Mouse (Mus musculus) ES-E14 (cell line): ENCODE measurements around the gene Slc6a6.

Experiments used
- CHD2 ChIP-seq: IDR thresholded peaks from 2 replicates; pipeline ENCODE4 v1.6.1; 2014; ENCODE audit warnings: mild to moderate bottlenecking, low read depth, low read length, inconsistent platforms
- HCFC1 ChIP-seq: IDR thresholded peaks from 2 replicates; pipeline ENCODE4 v1.6.1; 2012; ENCODE audit warnings: low read length, inconsistent platforms, borderline replicate concordance; ENCODE audit not compliant: insufficient read depth
- MAFK ChIP-seq: IDR thresholded peaks from 2 replicates; pipeline ENCODE4 v1.6.1; 2014; ENCODE audit warnings: mild to moderate bottlenecking, low read depth, low read length, inconsistent platforms; ENCODE audit not compliant: insufficient read depth
- ZNF384 ChIP-seq: IDR thresholded peaks from 2 replicates; pipeline ENCODE4 v1.6.1; 2012; ENCODE audit warnings: low read depth, low read length, inconsistent platforms

- no peak for TF ChIP-seq HCFC1
- TF ChIP-seq CHD2 = no peak
- no peak for TF ChIP-seq MAFK
- no peak for TF ChIP-seq ZNF384
Observed at GRCm38 (mm10) chr6:91691576-91691975, 7.7 kb downstream of the Slc6a6 start.
